Mouse (Mus musculus): ENCODE data around the gene Map2k4. TPM values are rescaled to one million over a fixed set of nuclear protein-coding genes. Genes with fewer than 3 reads are reported as not detected.

Gene Map2k4
- 38.9 and 42.7 TPM in 2 replicates for polyA plus RNA-seq (2015; fragmentation: Nextera tagmentation; extraction: Ambion mirVana)

DNA sequence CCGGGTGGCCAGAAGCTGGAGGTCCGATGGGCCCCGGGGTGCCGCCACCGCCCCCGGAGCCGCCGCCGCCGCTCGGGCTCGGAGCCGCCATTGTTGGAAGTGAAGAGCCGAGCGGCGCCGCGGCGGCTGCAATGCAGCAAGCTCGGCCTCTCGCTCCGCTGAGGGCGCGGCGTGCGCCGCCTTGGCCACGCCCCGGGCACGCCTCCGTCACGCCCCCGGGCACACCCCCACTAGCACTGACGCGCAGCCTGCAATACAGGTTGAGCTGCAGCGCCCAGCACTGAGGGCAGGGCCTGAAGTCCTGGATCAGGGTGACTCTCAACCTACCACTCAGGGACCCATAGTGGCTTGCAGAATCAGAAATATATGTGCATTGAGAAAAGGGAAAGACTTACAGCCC is at the start of gene Map2k4:
TSS of gene Map2k4 (minus strand) at position 144 of the 400 bp plus-strand sequence.
- WGBS: under 1% methylated on average over 31 of the region's 36 CpGs

DNA sequence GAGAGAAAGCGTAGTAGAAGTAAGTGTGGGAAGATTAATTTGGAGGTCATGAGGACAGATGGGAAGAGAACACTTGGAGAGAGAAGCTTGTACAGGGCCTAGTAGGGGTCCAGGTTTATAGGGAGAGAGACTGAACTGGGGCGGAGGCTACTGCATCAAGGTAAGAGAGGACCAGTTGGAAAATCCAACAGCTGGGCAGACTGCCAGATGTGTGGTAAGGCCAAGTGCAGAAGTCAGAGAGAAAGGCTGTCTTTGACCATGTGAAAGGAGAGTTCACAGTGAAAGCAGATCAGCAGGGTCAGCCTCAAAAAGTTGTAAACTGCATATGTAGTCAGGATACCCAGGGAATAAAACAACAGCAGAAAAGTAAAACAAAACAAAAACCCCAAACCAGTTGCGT is 36.5 kb upstream of the Map2k4 start:
- H3K9me3 ChIP-seq (ENCODE audit: control insufficient read depth): no peaks in the 10 kb centered on the region
- no peaks in the 10 kb centered on the region for H3K4me1 ChIP-seq (replicated peaks; ENCODE audit: control insufficient read depth, insufficient read depth, low read length)
- no peak for TF ChIP-seq CTCF (IDR thresholded peaks at IDR 0.05; ENCODE audit: low read depth)
- no peak overlapping the region for H3K27ac ChIP-seq (ENCODE audit: low read depth, low read length)
- no peak for ATAC-seq
- no peak overlapping the region for H3K9ac ChIP-seq (ENCODE audit: low read depth, low read length)
- H3K27me3 ChIP-seq (replicated peaks; ENCODE audit: control insufficient read depth, insufficient read depth, low read length): no peaks in the 10 kb centered on the region
- H3K36me3 ChIP-seq (ENCODE audit: control insufficient read depth, insufficient read depth): peaks cover 64% of the 10 kb centered on the region
- H3K4me3 ChIP-seq (ENCODE audit: low read depth, low read length): no peak overlapping the region
- WGBS: 86% methylated on average over 3 of the region's 3 CpGs
- H3K4me2 ChIP-seq (replicated peaks; ENCODE audit: low read depth): no peak overlapping the region

More for the DNA sequence above, at the start of gene Map2k4:
- Histone ChIP-seq H3K9ac (ENCODE audit: low read depth, low read length) (peak within 1 kb of the TSS; percentile 99), H3K4me1 (replicated peaks; ENCODE audit: control insufficient read depth, insufficient read depth, low read length) (0 out of 2 replicates have a peak, but pooled peaks cover 2% of the 10 kb centered on the region), H3K4me3 (ENCODE audit: low read depth, low read length) (peak within 1 kb of the TSS; percentile 91), H3K9me3 (ENCODE audit: control insufficient read depth) (no peaks in the 10 kb centered on the region), H3K4me2 (replicated peaks; ENCODE audit: low read depth) (peak within 1 kb of the TSS; percentile 79), H3K27ac (ENCODE audit: low read depth, low read length) (peak within 1 kb of the TSS; percentile 97), H3K27me3 (replicated peaks; ENCODE audit: control insufficient read depth, insufficient read depth, low read length) (no peaks in the 10 kb centered on the region), H3K36me3 (ENCODE audit: control insufficient read depth, insufficient read depth) (no peaks in the 10 kb centered on the region)
- ATAC-seq: peak; percentile 99
- no peak; the same call in 1 of the 2 replicates for TF ChIP-seq CTCF (IDR thresholded peaks at IDR 0.05; ENCODE audit: low read depth)

DNA sequence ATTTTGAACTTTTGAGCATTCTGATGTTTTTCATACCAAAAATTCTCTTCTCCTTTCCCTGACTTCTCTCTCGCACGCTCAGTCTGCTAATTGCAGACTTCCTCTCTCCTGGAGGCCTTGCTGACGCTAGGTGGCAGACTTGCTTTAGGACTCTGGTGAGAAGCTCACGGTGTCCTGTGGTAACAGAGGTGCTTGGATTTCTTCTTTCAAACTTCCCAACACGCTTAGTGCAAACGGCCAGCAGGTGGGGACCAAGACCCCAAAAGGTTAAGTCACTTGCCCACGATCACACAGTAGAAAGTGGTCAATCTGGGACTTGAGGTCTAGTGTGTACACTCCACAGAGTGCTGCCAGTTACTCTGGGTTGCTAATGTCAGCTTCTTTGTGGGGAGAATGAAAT is 32.8 kb upstream of the Map2k4 start:
- Histone ChIP-seq H3K4me2 (replicated peaks; ENCODE audit: low read depth) (no peak overlapping the region), H3K9me3 (ENCODE audit: control insufficient read depth) (no peaks in the 10 kb centered on the region), H3K27ac (ENCODE audit: low read depth, low read length) (no peak overlapping the region), H3K27me3 (replicated peaks; ENCODE audit: control insufficient read depth, insufficient read depth, low read length) (no peaks in the 10 kb centered on the region), H3K9ac (ENCODE audit: low read depth, low read length) (no peak overlapping the region), H3K4me1 (replicated peaks; ENCODE audit: control insufficient read depth, insufficient read depth, low read length) (no peaks in the 10 kb centered on the region), H3K4me3 (ENCODE audit: low read depth, low read length) (no peak overlapping the region), H3K36me3 (ENCODE audit: control insufficient read depth, insufficient read depth) (peaks cover 61% of the 10 kb centered on the region)
- WGBS: 13% methylated on average over 7 of the region's 7 CpGs
- TF ChIP-seq CTCF (IDR thresholded peaks at IDR 0.05; ENCODE audit: low read depth): peak; percentile 87
- peak; percentile 43; the same call in 1 of the 2 replicates for ATAC-seq

DNA sequence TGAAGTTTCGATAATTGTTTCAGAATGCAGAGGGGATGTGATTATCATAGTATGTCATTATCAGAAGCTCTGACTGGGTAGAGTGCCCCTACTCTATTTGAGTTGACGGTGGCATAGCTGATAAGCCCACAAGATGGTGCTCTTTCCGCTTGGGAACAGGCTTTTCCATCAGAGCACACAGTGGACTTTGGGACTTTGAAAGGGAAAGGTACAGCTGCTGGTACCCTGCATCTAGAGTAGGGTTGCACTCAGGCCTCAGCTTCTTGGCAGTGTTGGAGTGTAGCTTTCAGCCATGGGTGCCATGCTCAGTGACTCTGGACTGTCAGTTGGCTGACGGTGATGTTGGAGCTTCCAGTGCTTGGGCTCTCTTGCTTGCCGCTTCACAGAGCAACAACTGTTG is 32.2 kb upstream of the Map2k4 start:
- no peaks in the 10 kb centered on the region for H3K27me3 ChIP-seq (replicated peaks; ENCODE audit: control insufficient read depth, insufficient read depth, low read length)
- H3K4me1 ChIP-seq (replicated peaks; ENCODE audit: control insufficient read depth, insufficient read depth, low read length): no peaks in the 10 kb centered on the region
- H3K9ac ChIP-seq (ENCODE audit: low read depth, low read length): no peak overlapping the region
- peaks cover 61% of the 10 kb centered on the region for H3K36me3 ChIP-seq (ENCODE audit: control insufficient read depth, insufficient read depth)
- H3K9me3 ChIP-seq (ENCODE audit: control insufficient read depth): no peaks in the 10 kb centered on the region
- H3K27ac ChIP-seq (ENCODE audit: low read depth, low read length): no peak overlapping the region
- no peak for ATAC-seq
- TF ChIP-seq CTCF (IDR thresholded peaks at IDR 0.05; ENCODE audit: low read depth): peak; percentile 73
- no peak overlapping the region for H3K4me3 ChIP-seq (ENCODE audit: low read depth, low read length)
- no peak overlapping the region for H3K4me2 ChIP-seq (replicated peaks; ENCODE audit: low read depth)
- 60% methylated on average over 5 of the region's 5 CpGs for WGBS

DNA sequence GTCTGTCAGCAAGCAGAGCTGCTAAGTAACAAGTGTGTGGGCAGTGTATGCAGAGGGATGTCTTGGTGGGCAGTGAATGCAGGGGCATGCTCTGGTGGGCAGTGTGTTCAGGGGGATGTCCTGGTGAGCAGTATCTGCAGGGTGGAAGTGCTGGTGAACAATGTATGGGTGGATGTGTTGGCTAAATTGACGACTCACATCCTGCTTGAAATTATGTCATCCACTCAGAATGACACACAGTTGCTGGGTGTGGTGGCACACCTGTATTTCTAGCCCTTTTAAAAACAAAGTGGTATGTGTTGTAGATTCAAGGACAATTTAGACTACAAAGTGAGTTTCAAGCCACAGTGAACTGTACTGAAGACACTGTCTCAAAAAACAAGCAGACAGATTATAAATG is 30.1 kb upstream of the Map2k4 start:
- no peaks in the 10 kb centered on the region for H3K4me1 ChIP-seq (replicated peaks; ENCODE audit: control insufficient read depth, insufficient read depth, low read length)
- H3K27ac ChIP-seq (ENCODE audit: low read depth, low read length): no peak overlapping the region
- TF ChIP-seq CTCF (IDR thresholded peaks at IDR 0.05; ENCODE audit: low read depth): no peak
- H3K9ac ChIP-seq (ENCODE audit: low read depth, low read length): no peak overlapping the region
- no peak overlapping the region for H3K4me2 ChIP-seq (replicated peaks; ENCODE audit: low read depth)
- H3K9me3 ChIP-seq (ENCODE audit: control insufficient read depth): no peaks in the 10 kb centered on the region
- no peaks in the 10 kb centered on the region for H3K27me3 ChIP-seq (replicated peaks; ENCODE audit: control insufficient read depth, insufficient read depth, low read length)
- peaks cover 60% of the 10 kb centered on the region for H3K36me3 ChIP-seq (ENCODE audit: control insufficient read depth, insufficient read depth)
- no peak for ATAC-seq
- 48% methylated on average over 1 of the region's 1 CpGs for WGBS
- H3K4me3 ChIP-seq (ENCODE audit: low read depth, low read length): no peak overlapping the region

DNA sequence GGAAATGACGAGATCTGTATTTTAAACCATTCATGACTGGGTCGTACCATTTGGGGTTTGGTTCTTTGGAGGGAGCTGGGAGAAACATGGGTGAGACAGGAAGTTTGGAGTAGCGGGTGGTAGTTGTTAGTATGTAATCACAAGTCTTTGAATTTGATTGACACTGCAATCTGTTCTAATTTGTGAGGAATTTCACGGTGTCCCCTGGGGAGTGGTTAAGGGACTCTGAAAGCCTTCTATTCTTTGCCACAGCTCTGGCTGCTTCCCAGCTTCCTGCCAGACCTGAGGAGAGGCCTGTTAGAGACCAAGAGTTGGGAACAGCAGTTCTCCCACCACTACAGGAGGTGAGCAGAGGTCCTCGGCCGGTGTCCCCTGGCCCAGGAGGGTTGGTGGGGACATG is 28.1 kb upstream of the Map2k4 start:
- Histone ChIP-seq H3K27me3 (replicated peaks; ENCODE audit: control insufficient read depth, insufficient read depth, low read length) (no peaks in the 10 kb centered on the region), H3K9ac (ENCODE audit: low read depth, low read length) (no peak overlapping the region), H3K4me2 (replicated peaks; ENCODE audit: low read depth) (no peak overlapping the region), H3K4me3 (ENCODE audit: low read depth, low read length) (no peak overlapping the region), H3K27ac (ENCODE audit: low read depth, low read length) (no peak overlapping the region), H3K4me1 (replicated peaks; ENCODE audit: control insufficient read depth, insufficient read depth, low read length) (no peaks in the 10 kb centered on the region; the same call in 1 of the 2 replicates), H3K9me3 (ENCODE audit: control insufficient read depth) (no peaks in the 10 kb centered on the region), H3K36me3 (ENCODE audit: control insufficient read depth, insufficient read depth) (peaks cover 42% of the 10 kb centered on the region)
- ATAC-seq: no peak
- TF ChIP-seq CTCF (IDR thresholded peaks at IDR 0.05; ENCODE audit: low read depth): no peak
- 80% methylated on average over 6 of the region's 6 CpGs for WGBS

DNA sequence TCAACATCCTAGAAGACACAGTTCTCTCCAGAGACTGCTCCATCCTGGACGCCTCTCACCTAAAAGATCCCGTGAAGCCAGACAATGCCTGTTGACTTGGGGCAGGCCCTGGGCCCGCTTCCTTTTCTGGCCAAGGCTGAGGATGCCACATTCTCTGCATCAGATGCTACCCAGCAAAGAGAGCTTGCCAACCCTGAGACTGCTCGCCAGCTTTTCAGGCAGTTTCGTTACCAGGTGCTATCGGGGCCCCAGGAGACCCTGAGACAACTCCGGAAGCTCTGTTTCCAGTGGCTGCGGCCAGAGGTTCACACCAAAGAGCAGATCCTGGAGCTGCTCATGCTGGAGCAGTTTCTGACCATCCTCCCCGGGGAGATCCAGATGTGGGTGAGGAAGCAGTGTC is 26.3 kb upstream of the Map2k4 start:
- no peak overlapping the region for H3K27ac ChIP-seq (ENCODE audit: low read depth, low read length)
- 96% methylated on average over 9 of the region's 9 CpGs for WGBS
- H3K27me3 ChIP-seq (replicated peaks; ENCODE audit: control insufficient read depth, insufficient read depth, low read length): no peaks in the 10 kb centered on the region
- no peaks in the 10 kb centered on the region; the same call in 1 of the 2 replicates for H3K4me1 ChIP-seq (replicated peaks; ENCODE audit: control insufficient read depth, insufficient read depth, low read length)
- no peak for ATAC-seq
- peaks cover 41% of the 10 kb centered on the region for H3K36me3 ChIP-seq (ENCODE audit: control insufficient read depth, insufficient read depth)
- H3K4me2 ChIP-seq (replicated peaks; ENCODE audit: low read depth): no peak overlapping the region
- no peak overlapping the region for H3K4me3 ChIP-seq (ENCODE audit: low read depth, low read length)
- no peaks in the 10 kb centered on the region for H3K9me3 ChIP-seq (ENCODE audit: control insufficient read depth)
- H3K9ac ChIP-seq (ENCODE audit: low read depth, low read length): no peak overlapping the region
- no peak for TF ChIP-seq CTCF (IDR thresholded peaks at IDR 0.05; ENCODE audit: low read depth)

Measured in intestine, postnatal 0 days (tissue).